Mouse (Mus musculus) c-Kit-positive CD71-negative TER-119-negative erythroid progenitor cells, embryonic 14.5 days (primary cell): ENCODE results near the gene 1190002N15Rik.

Experiments used
- DNase-seq: peaks from one replicate; pipeline ENCODE4 v3.0.0-alpha.2; 2013; ENCODE audit warnings: low read depth

1190002N15Rik gene

GRCm38 (mm10) chr9:94529146-94529746 is 8.6 kb downstream of the 1190002N15Rik start:
- DNase-seq = no peak

GRCm38 (mm10) chr9:94526473-94526872 is 11.4 kb downstream of the 1190002N15Rik start:
- DNase-seq = no peak

GRCm38 (mm10) chr9:94512246-94512645 is 25.6 kb downstream of the 1190002N15Rik start:
- no peak for DNase-seq

GRCm38 (mm10) chr9:94511139-94511538 is 26.7 kb downstream of the 1190002N15Rik start:
- DNase-seq = no peak

- no peak for DNase-seq
Measured at GRCm38 (mm10) chr9:94506980-94507379, 30.9 kb downstream of the 1190002N15Rik start.

GRCm38 (mm10) chr9:94491467-94491866 is 46.4 kb downstream of the 1190002N15Rik start:
- no peak for DNase-seq

GRCm38 (mm10) chr9:94487976-94488375 is 49.9 kb downstream of the 1190002N15Rik start:
- no peak for DNase-seq

- no peak for DNase-seq
Measured at GRCm38 (mm10) chr9:94483291-94483879, 54.5 kb downstream of the 1190002N15Rik start.

- DNase-seq = no peak
Measured at GRCm38 (mm10) chr9:94482215-94482975, 55.5 kb downstream of the 1190002N15Rik start.

- no peak for DNase-seq
Measured at GRCm38 (mm10) chr9:94481057-94481456, 56.8 kb downstream of the 1190002N15Rik start.

- no peak for DNase-seq
Measured at GRCm38 (mm10) chr9:94479382-94479781, 58.5 kb downstream of the 1190002N15Rik start.

GRCm38 (mm10) chr9:94478954-94479353 is 58.9 kb downstream of the 1190002N15Rik start:
- no peak for DNase-seq

GRCm38 (mm10) chr9:94475973-94476372 is 61.9 kb downstream of the 1190002N15Rik start:
- DNase-seq = no peak

- DNase-seq = no peak
Measured at GRCm38 (mm10) chr9:94473898-94474297, 64.0 kb downstream of the 1190002N15Rik start.

- DNase-seq = no peak
Measured at GRCm38 (mm10) chr9:94472963-94473582, 64.8 kb downstream of the 1190002N15Rik start.

GRCm38 (mm10) chr9:94471485-94471884 is 66.4 kb downstream of the 1190002N15Rik start:
- no peak for DNase-seq
